Mouse (Mus musculus) liver, embryonic 16.5 days (tissue): Measurements from ENCODE around the gene Clec12b. TPM values are rescaled to one million over a fixed set of nuclear protein-coding genes. Genes with fewer than 3 reads are reported as not detected.

Experiments used
- ATAC-seq: fragments of 200-750 bp; cut with Nextera tagmentation; 2 replicates; pipeline ENCODE4 v1.8.0; 2017; ENCODE audit warnings: low read depth, mild to moderate bottlenecking, moderate number of reproducible peaks, moderate library complexity
- H3K27ac ChIP-seq: fragments of 300-500 bp; sonication (generic); 2 replicates; pipeline ENCODE4 v1.5.1; 2014; ENCODE audit warnings: mild to moderate bottlenecking, low read length
- H3K27me3 ChIP-seq: fragments of 300-500 bp; sonication (generic); 2 replicates; pipeline ENCODE4 v1.6.1; 2014; ENCODE audit warnings: low read depth, low read length, mixed read lengths; ENCODE audit not compliant: control insufficient read depth, insufficient read depth
- H3K36me3 ChIP-seq: fragments of 300-500 bp; sonication (generic); 2 replicates; pipeline ENCODE4 v1.6.1; 2014; ENCODE audit warnings: mild to moderate bottlenecking; ENCODE audit not compliant: control insufficient read depth, insufficient read depth
- H3K4me1 ChIP-seq: fragments of 300-500 bp; sonication (generic); 2 replicates; pipeline ENCODE4 v1.6.1; 2014; ENCODE audit warnings: low read depth, low read length, mixed read lengths; ENCODE audit not compliant: control insufficient read depth
- H3K4me2 ChIP-seq: fragments of 300-500 bp; sonication (generic); 2 replicates; pipeline ENCODE4 v1.6.1; 2014; ENCODE audit warnings: low read depth, low read length, mixed read lengths
- H3K4me3 ChIP-seq: fragments of 300-500 bp; sonication (generic); 2 replicates; pipeline ENCODE4 v1.5.1; 2014; ENCODE audit warnings: low read depth, mild to moderate bottlenecking, low read length
- H3K9ac ChIP-seq: fragments of 300-500 bp; sonication (generic); 2 replicates; pipeline ENCODE4 v1.6.1; 2014; ENCODE audit warnings: low read depth, low read length
- H3K9me3 ChIP-seq: fragments of 300-500 bp; sonication (generic); replicated peaks from 2 replicates; pipeline ENCODE4 v1.6.1; 2016; ENCODE audit warnings: low read length; ENCODE audit not compliant: control insufficient read depth
- WGBS: fragments of 180-500 bp; shearing (Covaris S2); extraction: QIAGEN DNeasy Blood & Tissue Kit; methylation state at CpG from one replicate; pipeline ENCODE4 v1.1.7; 2014; ENCODE audit not compliant: insufficient replicate concordance; 5-methylcytosine and 5-hydroxymethylcytosine counted together
- polyA plus RNA-seq: library from polyadenylated mRNA; unstranded; fragments of >200 nt; fragmentation: Nextera tagmentation; extraction: Ambion mirVana; gene quantifications from 2 replicates; pipeline ENCODE4 v1.2.1, GENCODE M21; 2015

Gene Clec12b
- polyA plus RNA-seq, 1 experiment from 2014 or later = not detected

DNA sequence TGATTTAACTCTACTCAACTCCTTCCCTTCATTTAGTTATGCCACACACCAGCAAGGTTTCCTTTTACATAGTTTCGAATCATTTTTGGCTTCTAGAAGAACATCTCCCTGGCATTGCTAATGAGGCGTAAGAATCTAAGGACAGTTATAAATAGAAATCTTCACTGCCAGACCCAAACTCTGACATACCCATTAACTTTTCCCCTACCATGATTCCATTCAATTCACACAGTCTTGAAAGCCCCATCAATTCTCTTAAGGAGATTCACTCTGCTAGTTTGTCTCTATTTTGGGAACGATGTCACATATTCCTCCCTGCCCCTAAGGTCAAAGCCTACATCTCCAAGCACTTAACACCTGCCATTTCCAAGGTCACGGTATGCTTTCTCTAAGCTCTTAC, 674 bp downstream of the Clec12b start:
- ATAC-seq = no peak

DNA sequence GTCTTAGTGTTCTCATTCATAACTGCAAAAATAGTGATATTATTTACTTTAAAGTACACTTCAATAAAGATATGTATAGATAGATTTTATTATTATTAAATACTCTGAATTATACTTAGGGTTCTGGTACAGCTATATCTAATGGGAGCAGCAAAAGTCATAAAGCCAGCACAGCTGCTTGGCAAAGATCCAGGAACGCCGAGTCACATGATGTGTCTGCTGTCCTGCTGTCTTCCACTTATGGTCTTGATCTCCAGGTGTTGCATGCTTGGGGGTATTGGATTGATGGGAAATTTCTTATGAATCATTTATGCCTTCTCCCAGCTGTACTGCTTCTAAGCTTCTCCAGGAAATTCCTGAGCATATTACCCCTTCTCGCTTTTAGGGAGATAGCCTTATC, 2.2 kb downstream of the Clec12b start:
- WGBS = 83% methylated on average over 3 of the region's 3 CpGs

More for the DNA sequence above, 674 bp downstream of the Clec12b start:
- Histone ChIP-seq H3K4me3 (no peak overlapping the region), H3K9me3 (no peaks in the 10 kb centered on the region), H3K4me1 (no peaks in the 10 kb centered on the region), H3K4me2 (no peak overlapping the region), H3K27me3 (no peaks in the 10 kb centered on the region), H3K27ac (no peak overlapping the region), H3K9ac (no peak overlapping the region), H3K36me3 (no peaks in the 10 kb centered on the region)
- 69% methylated on average over 4 of the region's 4 CpGs for WGBS

DNA sequence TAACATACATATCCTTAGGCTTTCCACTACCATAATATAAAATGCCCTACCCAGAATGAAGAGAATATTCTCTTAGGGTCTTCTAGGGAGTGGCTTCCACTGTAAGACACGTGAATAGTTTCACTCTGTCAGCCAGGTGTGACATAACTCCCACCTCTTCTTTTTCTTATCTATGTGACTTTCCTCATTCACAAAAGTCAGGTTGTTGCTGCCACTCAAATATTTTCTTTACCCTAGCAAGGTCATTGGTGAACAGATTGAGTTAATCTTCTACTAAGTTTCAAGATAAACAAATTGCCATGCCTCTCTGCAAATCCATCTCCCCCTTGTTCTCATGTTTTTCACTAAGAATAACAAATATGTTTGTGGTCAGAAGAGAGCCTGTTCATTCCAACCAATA, 3.9 kb downstream of the Clec12b start:
- peak; percentile 43; the same call in 1 of the 2 replicates for ATAC-seq
- no peaks in the 10 kb centered on the region for H3K9me3 ChIP-seq
- no peaks in the 10 kb centered on the region for H3K36me3 ChIP-seq
- no peaks in the 10 kb centered on the region for H3K27me3 ChIP-seq
- WGBS = 29% methylated on average over 1 of the region's 1 CpGs
- H3K27ac ChIP-seq = no peak overlapping the region
- no peaks in the 10 kb centered on the region for H3K4me1 ChIP-seq
- H3K9ac ChIP-seq = no peak overlapping the region
- no peak overlapping the region for H3K4me2 ChIP-seq
- H3K4me3 ChIP-seq = no peak overlapping the region

More for the DNA sequence above, 2.2 kb downstream of the Clec12b start:
- Histone ChIP-seq H3K4me3 (no peak overlapping the region), H3K27me3 (no peaks in the 10 kb centered on the region), H3K9ac (no peak overlapping the region), H3K4me1 (no peaks in the 10 kb centered on the region), H3K4me2 (no peak overlapping the region), H3K36me3 (no peaks in the 10 kb centered on the region), H3K27ac (no peak overlapping the region), H3K9me3 (no peaks in the 10 kb centered on the region)
- ATAC-seq = no peak

DNA sequence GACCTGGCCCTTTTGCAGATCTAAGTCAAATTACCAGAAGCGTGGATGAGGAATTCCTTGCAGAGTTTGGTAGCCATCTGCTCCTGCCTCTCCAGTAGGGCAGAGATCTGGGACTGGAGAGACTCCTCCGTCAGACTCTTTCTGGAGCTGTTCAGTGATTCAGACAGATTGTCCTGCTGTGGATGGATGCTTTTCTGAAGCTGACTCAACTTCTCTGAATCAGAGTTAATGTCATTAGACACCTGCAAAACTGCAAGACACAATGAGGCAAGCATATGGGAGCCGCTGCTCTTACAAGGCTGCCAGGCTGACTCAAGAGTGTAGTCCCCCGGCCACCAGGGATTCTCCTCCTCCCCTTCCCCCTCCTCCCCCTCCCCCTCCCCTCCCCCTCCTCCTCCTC, 5.2 kb downstream of the Clec12b start:
- 69% methylated on average over 4 of the region's 4 CpGs for whole genome bisulfite sequencing
- Histone ChIP-seq H3K27ac (no peak overlapping the region), H3K4me1 (no peaks in the 10 kb centered on the region), H3K9me3 (no peaks in the 10 kb centered on the region), H3K9ac (no peak overlapping the region), H3K4me2 (no peak overlapping the region), H3K4me3 (no peak overlapping the region), H3K27me3 (no peaks in the 10 kb centered on the region), H3K36me3 (no peaks in the 10 kb centered on the region)
- ATAC-seq = no peak

DNA sequence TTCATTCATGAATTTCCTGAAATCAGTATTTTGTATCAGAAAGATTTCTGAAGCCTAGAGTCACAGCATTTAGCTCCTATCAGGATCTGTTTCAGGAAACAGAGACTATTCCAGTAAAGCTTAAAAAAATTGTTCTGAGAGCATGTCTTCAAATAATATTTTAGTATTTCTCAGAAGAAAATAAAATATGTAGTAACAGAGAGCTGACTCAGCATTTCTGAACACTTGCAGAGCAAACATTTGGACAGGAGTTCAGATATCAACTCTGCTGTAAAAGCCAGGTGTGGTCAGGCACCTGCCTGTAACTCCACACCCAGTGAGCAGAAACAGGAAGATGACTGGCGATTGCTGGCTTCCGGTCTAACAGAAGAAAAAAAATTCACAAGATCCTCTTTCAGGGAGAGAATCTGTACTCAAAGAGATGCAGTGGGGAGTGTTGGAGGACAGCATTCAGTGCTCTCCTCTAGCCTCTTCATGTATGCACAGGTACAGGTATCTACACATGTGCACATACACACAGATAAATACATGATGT, 10.7 kb downstream of the Clec12b start:
- no peak for ATAC-seq
- H3K4me2 ChIP-seq = no peak overlapping the region
- no peaks in the 10 kb centered on the region for H3K9me3 ChIP-seq
- H3K36me3 ChIP-seq = no peaks in the 10 kb centered on the region
- H3K27ac ChIP-seq = no peak overlapping the region
- H3K9ac ChIP-seq = no peak overlapping the region
- H3K4me3 ChIP-seq = no peak overlapping the region
- no peaks in the 10 kb centered on the region for H3K27me3 ChIP-seq
- 17% methylated on average over 2 of the region's 2 CpGs for WGBS
- H3K4me1 ChIP-seq = no peaks in the 10 kb centered on the region

DNA sequence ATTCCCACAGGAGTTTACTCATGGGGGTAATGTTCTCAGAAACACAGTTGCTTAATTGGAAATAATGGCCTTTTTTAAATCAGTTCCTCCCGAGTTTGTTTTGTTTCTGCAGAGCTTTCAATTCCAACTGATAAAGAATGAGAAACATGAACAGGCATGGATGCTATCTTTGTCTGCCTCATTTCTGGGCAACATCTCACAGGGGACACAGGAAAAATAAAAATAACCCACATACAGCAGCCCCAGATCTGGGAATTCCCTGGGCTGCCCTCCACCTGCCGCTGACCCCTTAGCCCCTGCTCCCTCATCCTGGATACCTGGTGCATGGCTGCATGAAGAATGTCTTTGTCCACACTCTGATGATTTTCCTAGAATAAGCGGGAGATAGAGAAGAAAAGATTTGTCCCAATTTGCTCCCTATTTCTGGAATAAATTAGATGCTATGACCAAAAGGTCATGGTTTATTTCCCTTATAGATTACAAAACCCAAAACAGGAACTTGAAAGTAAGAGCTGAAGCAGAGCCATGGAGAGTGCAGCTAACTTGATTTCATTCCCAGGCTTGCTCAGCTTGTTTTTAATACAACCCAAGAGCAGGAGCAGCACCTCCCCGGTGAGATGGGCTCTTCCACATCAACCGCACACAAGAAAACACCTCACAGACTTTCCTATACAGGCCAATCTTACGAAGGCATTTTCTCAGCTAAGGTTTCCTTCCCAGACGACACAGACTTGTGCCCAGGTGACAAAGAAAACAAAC, 16.1 kb downstream of the Clec12b start:
- Histone ChIP-seq H3K27ac (no peak overlapping the region), H3K36me3 (no peaks in the 10 kb centered on the region), H3K4me2 (no peak overlapping the region), H3K4me3 (no peak overlapping the region), H3K9ac (no peak overlapping the region), H3K9me3 (no peaks in the 10 kb centered on the region), H3K4me1 (no peaks in the 10 kb centered on the region), H3K27me3 (no peaks in the 10 kb centered on the region)
- 55% methylated on average over 7 of the region's 7 CpGs for WGBS
- no peak for ATAC-seq

DNA sequence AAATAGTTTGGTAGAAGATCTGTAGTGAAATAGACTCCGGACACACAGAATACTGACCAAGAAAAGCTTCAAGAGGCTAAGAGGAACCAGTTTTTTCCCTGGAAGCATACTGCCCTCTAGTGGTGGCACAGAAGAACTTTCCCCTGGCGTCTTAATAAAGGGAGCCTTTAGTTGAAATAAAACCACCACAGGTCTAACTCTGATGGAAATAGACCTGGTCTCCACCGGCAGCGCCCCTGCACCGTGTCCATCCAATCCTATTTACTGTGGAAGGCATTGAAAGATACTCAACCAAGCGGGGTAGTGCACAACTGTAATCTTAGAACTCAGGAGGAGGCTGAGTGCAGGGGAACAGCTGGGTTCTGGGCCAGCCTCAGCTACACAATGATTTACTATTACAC, 19.7 kb downstream of the Clec12b start:
- Histone ChIP-seq H3K9me3 (no peaks in the 10 kb centered on the region), H3K4me3 (no peak overlapping the region), H3K27me3 (no peaks in the 10 kb centered on the region), H3K27ac (no peak overlapping the region), H3K4me2 (no peak overlapping the region), H3K4me1 (no peaks in the 10 kb centered on the region), H3K9ac (no peak overlapping the region), H3K36me3 (no peaks in the 10 kb centered on the region)
- 0 out of 2 replicates have a peak, but pooled peaks have one; percentile 13 for ATAC-seq
- 7% methylated on average over 6 of the region's 6 CpGs for WGBS

DNA sequence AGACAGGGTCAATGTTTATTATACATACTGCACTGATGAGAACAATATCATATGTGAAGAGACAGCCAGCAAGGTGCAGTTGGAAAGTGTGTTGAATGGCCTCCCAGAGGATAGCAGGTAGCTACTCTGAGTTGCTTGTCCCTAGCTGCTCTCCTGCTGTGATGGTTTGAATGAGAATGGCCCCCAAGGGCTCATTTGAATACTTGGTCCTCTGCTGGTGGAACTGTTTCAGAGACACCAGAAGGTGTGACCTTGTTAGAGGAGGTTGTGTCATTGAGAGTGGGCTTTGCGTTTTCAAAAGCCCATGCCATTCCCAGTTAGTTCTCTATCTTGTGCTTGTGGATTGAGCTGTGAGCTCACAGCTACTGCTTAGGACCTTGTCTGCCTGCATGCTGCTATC, 21.7 kb downstream of the Clec12b start:
- ATAC-seq = no peak
- no peak overlapping the region for H3K4me3 ChIP-seq
- H3K27me3 ChIP-seq = no peaks in the 10 kb centered on the region
- H3K4me2 ChIP-seq = no peak overlapping the region
- whole genome bisulfite sequencing = 40% methylated on average over 1 of the region's 1 CpGs
- no peaks in the 10 kb centered on the region for H3K9me3 ChIP-seq
- no peaks in the 10 kb centered on the region for H3K4me1 ChIP-seq
- no peak overlapping the region for H3K27ac ChIP-seq
- no peaks in the 10 kb centered on the region for H3K36me3 ChIP-seq
- no peak overlapping the region for H3K9ac ChIP-seq

DNA sequence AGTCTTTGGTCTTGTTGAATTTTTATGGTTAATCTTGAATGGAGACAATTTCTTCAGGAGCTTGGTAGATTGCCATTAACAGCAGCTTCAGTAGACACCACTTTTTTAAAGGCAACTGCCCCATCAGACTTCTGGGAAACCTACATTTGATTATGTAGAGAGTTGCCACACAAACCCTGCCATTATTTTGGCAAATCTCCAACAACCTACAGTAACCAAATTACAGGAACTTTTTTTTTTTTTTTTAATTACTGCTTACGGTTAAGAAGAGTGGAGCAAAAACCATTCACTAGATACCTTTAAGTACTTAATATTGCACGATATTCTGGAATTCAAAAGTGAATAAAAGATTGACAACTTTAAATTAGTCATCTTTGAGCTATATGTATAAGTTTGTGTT, 26.2 kb downstream of the Clec12b start:
- Histone ChIP-seq H3K4me3 (no peak overlapping the region), H3K9ac (no peak overlapping the region), H3K9me3 (no peaks in the 10 kb centered on the region), H3K4me2 (no peak overlapping the region), H3K27me3 (no peaks in the 10 kb centered on the region), H3K36me3 (no peaks in the 10 kb centered on the region), H3K27ac (no peak overlapping the region), H3K4me1 (no peaks in the 10 kb centered on the region)
- ATAC-seq = no peak
- WGBS = 79% methylated on average over 2 of the region's 2 CpGs
